Mouse (Mus musculus): ENCODE results near the gene Gm3099.
"Not testable (repeated sequence)": the region's sequence is repeated elsewhere in the genome, so short reads cannot be mapped to it uniquely, and the experiment has no call there.

Gm3099 gene

GRCm38 (mm10) chr14:3998094-3998493 is at the start of gene Gm3099:
Gene Gm3099 (plus strand): TSS chr14:3998394.
- not testable (repeated sequence) for DNase-seq

DNA sequence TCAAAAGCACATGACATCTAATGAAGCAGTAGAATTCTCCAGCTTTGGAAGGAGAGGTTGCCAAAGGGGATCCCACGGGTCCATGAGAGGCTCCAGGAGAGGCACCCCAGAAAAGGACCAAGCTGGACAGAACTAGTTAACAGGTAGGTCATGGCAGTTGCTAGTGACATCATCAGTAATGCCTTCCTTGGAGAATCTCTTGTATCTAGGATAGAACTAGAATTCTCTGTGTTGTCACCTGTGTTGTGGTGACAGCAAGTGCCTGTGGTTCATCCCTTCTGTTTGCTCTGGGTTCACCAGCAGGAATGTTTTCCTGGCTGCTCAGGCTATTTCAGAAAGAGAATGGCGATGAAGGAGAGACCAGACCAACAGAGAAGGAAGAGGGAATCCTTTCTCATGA is 34.9 kb upstream of the Gm3099 start, which contains the start of gene Gm3095:
TSS of gene Gm3095 (plus strand) at position 301 of the 400 bp plus-strand sequence.
- not testable (repeated sequence) for DNase-seq

- not testable (repeated sequence) for DNase-seq
Observed at GRCm38 (mm10) chr14:4023641-4024040, 25.4 kb downstream of the Gm3099 start, which contains the start of gene Gm5796. Gene Gm5796 (plus strand): TSS chr14:4023941.

Data from B cell, adult 2 months (primary cell).